Mouse (Mus musculus): Measurements from ENCODE around the gene March6.

March6 gene

DNA sequence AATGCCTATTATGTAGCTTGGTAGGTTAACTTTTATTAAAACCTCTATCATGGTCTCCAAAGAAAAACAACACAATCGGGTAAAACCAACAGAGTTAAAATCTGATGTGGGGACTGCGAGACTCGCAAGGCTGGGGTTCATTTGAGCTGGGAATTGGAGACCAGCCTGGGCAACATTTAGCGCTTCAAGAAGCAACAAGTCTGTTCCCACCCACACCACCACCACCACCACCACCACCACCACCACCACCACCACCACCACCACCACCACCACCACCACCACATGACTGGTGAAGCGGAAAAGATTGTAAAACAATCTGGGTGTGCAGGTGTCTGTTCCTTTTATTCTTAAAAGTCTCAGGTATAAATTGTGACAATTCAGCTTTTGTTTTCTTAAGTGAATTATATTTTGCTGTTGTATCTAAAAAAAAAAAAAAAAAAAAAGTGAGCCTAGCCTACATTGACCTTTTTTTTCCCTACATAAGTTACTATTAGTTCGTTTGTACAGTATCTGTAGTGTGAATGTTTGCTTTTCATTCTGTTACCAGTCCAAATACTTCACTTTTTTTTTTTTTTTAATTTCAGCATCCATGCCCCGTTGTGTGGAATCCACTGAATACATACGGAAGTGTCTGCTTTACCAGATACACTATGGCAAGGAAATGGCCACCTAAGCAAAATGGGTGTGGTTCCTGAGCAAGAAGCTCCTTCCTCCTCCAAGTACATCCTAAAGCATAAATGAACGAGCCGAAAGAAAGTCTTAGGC, 76.6 kb downstream of the March6 start:
- no peak for DNase-seq (ENCODE audit: low read depth, low spot score)

DNA sequence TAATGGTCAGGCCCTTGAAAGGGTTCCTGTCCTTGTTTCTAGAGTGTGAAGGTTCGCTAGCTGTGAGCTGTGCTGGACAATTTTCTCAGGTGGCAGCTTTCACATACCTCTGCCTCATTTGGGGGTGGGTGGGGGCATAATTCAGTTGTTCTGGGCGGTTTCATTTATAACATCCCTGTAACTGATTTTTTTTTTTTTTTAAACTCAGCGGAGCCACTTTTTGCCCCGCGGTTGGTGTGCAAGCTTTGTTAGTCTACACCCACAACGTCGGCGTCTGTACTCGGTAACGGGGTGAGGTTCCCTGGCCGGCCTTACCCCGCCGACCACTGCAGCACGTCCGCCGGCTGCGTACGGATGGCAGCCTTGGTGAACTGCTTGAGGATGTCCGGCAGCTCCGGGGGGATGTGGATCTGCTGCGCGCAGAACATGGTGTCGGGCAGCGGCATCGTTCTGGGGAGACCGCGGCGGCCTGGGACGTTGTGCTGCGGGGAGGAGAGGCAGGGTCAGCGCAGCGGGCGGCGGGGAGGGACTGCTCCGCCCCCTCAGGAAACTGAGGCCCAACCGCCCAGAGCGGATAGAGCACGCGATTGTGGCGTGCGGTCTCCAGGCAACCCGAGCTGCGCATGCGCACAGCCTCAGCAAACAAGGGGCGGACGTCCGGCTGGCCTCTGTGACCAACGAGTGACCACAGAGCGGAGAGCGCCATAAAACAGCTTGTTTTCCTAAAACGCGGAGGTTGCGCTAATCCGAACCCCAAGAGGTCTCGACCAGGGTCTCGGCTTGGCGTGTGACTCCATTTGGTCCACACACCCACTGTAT, 77.5 kb downstream of the March6 start, which contains the start of gene Ropn1l:
Gene Ropn1l (minus strand): TSS at position 640 of the 819 bp plus-strand sequence.
- DNase-seq (ENCODE audit: low read depth, low spot score): peak; percentile 76

- DNase-seq (ENCODE audit: low read depth, low spot score): no peak
Measured at GRCm38 (mm10) chr15:31452336-31453097, 78.3 kb downstream of the March6 start.

GRCm38 (mm10) chr15:31449772-31450171, 81.1 kb downstream of the March6 start:
- DNase-seq (ENCODE audit: low read depth, low spot score): no peak

DNA sequence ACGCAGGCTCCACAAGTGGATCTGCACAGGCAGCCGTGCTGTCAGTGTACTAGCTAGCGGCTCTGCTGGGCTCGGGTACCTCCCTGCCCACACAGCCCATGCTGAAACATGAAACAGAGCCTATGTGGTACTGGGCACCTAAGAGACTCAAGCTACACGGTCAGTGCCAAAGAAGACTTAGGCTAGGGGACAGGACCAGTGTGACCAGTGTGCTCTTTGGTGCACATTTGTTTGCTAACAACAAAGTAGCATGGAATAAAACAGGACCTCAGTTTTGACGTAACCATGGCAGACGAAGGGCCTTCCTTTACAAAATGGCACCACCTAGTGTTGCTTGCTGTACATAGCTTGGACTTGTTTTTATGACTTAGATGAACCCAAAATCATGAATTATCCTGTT, 83.7 kb downstream of the March6 start:
- DNase-seq (ENCODE audit: low read depth, low spot score): peak; percentile 61

DNA sequence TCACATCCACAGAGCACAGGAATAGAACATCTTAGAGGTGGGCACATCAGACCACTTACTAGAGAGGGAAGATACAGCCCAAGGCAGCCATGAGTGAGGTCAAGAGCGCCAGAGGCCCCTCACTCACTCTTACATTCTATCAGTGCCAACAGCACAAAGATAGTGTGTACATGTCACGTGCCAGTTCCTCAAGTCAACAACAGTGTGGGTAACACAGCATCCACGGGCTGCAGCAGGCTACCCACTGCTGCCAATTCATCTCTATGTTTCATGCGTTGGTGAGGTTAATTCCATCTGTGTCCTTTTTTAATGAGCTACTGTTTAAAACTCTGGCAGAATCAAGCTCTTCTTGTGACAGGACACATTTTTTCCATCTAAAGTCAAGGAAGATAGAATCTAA, 88.2 kb downstream of the March6 start:
- DNase-seq (ENCODE audit: low read depth, low spot score): no peak

- DNase-seq (ENCODE audit: low read depth, low spot score): no peak
Measured at GRCm38 (mm10) chr15:31441996-31442395, 88.9 kb downstream of the March6 start.

- no peak for DNase-seq (ENCODE audit: low read depth, low spot score)
Measured at GRCm38 (mm10) chr15:31436811-31437210, 94.0 kb downstream of the March6 start.

DNA sequence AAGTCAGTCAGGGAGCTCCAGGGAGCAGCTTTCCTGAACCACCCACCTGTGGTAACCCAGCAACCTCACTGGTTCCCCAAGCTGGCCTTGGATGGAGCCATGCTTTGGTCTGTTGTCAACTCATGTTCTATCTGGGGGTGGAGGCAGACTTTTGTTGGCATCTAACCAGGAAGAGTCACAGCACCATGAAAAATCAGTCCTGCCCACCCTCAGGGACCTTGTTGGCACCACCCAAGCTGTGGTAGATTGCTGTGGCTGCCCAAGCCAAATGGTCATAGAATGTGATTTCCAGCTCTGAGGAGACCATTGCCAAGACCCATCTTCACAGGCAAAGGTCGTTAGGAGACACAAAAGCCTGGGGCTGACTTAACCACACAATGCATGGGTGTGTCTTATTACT, 94.8 kb downstream of the March6 start:
- no peak for DNase-seq (ENCODE audit: low read depth, low spot score)

- no peak for DNase-seq (ENCODE audit: low read depth, low spot score)
Measured at GRCm38 (mm10) chr15:31433768-31434167, 97.1 kb downstream of the March6 start.

GRCm38 (mm10) chr15:31431847-31432246, 99.0 kb downstream of the March6 start:
- no peak for DNase-seq (ENCODE audit: low read depth, low spot score)

- no peak for DNase-seq (ENCODE audit: low read depth, low spot score)
Measured at GRCm38 (mm10) chr15:31430014-31430413, 100.8 kb downstream of the March6 start.

DNA sequence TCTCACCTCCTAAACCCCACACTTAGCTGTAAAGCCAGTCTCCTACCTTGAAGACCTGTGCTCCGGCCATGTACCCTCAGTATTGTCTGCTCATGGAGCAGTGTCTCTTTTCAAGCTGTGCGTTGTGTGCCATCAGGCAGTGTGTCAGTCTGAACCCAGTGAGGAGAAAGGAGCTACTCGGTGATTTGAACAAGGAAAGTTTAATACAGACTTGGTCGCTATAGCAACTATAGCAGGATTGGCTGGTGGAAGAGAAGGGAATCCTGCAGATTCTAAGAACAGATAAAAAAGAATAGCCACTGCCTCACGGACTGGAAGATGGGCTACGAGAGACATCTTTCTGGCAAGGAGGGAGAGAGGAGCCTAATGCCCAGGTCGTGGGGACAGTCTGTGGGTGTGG, 101.4 kb downstream of the March6 start:
- no peak for DNase-seq (ENCODE audit: low read depth, low spot score)

DNA sequence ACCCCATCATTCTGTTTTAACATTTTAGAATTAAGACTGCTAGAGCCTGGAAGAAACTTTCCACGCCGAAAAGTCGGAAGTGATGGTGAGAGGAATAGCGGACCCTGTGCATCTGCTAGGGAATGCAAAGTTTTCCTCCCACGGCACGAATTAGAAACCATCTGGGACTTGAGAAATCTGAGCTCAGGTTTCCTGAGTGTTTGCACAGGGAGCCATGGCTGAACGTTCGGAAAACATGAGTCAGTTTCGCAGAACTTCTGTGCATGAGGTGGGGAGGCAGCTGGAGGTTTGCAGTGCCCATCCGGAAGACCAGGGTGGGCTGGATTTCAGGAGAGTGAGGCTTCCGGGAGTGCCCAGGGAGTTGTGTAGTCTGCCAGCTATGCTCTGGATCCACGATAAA, 102.3 kb downstream of the March6 start:
- DNase-seq (ENCODE audit: low read depth, low spot score): no peak

GRCm38 (mm10) chr15:31427390-31427789, 103.5 kb downstream of the March6 start:
- no peak for DNase-seq (ENCODE audit: low read depth, low spot score)

- no peak for DNase-seq (ENCODE audit: low read depth, low spot score)
Measured at GRCm38 (mm10) chr15:31426066-31426706, 104.7 kb downstream of the March6 start.

DNA sequence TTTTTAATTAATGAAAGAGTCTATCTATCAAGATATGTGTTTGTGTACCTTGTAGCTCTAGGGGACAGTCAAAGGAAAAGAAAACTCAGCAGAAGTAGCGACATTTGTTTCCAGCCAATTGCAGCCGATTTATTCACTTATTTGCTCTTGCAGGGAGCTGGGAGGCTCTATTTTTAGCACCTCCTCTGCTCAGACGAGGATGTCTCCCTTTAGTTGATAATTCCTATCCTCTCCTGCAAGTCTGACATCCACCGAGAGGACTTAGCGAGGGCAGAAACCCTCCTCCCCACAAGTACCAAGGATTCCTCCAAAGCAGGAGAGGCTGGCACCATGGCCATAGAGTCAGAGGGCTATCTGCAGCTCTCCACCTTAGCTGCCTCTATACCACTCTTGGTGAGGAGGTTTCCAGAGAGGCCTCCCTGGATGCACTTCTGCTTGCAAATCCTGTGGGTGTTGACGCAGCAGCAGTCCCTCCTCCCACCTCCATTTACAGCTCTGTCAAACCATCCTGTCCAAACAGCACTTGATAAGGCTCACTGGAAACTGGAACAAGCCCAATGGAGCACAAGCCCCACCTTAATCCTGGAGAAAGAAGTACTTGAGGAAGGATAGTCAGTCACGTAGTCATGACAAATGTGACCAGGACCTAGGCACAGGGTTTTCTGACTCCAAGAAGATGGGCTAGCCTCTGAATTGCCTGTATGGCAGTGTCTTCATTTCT, 108.0 kb downstream of the March6 start:
- DNase-seq (ENCODE audit: low read depth, low spot score): no peak

GRCm38 (mm10) chr15:31419037-31419436, 111.8 kb downstream of the March6 start:
- DNase-seq (ENCODE audit: low read depth, low spot score): no peak

DNA sequence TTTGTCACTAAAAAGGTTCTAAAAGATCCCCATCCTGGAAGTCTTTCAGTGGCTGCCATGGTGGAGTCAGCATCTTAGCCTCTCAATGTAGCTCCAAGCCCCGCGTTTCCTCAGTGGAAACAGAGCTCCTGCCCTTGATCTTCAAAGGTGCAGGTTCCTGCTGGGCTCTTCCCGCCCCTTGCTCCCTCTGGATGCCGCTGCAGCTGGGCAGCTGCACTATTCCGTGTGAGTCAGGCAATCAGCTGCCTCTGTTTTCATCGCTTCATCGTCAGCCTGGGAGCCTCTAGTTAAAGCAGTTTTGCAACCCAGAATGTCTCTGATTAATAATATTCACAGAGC, 112.2 kb downstream of the March6 start:
- DNase-seq (ENCODE audit: low read depth, low spot score): no peak

DNA sequence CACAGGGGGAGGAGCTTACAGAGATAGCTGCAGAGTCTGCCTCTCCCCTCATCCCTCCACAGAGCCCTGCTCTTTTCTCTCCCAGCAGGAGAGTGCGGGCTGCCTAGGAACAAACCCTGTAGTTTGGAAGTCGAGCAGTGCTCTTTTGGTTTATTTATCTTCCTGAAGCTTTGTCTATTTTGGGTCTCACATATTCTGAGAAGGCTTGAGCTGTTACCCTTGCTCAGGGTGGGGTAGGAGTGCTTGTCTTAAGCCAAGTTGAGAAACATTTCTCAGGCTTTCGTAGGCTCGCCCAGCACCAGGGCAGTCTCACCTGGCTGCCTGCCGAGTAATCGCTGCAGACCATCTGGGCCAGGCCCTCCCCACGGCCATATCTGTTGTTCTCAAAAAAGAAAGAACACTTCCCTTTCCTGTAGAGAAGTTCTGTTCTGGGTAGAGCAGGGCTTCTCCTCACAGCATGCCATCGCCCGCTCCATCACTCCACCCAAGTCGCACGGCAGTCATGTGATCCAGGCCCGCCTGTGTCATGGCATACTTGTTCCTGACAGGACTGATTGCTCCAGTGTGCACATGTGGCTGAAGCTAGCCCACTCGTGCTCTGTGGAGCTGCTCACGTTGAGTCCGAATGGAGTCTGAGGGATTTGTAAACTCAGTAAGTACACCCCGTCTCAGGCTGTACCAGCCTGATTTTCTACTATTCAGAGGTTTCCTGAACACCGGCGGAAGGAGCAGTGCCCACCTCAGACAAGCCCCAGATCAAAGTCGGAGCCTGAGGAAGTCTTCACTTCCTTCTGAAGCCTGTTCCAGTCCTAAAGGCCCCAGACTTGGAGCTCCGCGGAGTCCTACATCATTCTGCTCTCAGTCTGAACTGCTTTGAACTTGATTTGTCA, 112.8 kb downstream of the March6 start:
- no peak for DNase-seq (ENCODE audit: low read depth, low spot score)

Measured in brain, embryonic 18.5 days (tissue).